Mouse (Mus musculus) neural tube, embryonic 11.5 days (tissue): ENCODE data around the gene F7. TPM values are rescaled to one million over a fixed set of nuclear protein-coding genes. Genes with fewer than 3 reads are reported as not detected.

ENCODE experiments used
- ATAC-seq: fragments of 200-750 bp; cut with Nextera tagmentation; 2 replicates; pipeline ENCODE4 v1.8.0; 2017; ENCODE audit warnings: moderate number of reproducible peaks, mild to moderate bottlenecking, moderate TSS enrichment, moderate library complexity; ENCODE audit not compliant: insufficient read depth, low FRiP score, low TSS enrichment
- DNase-seq: peaks from one replicate; pipeline ENCODE4 v3.0.0-alpha.2; 2015; ENCODE audit warnings: low spot score
- H3K27ac ChIP-seq: fragments of 300-500 bp; sonication (generic); 2 replicates; pipeline ENCODE4 v1.5.1; 2014; ENCODE audit warnings: low read depth, mild to moderate bottlenecking, low read length
- H3K27me3 ChIP-seq: fragments of 300-500 bp; sonication (generic); 2 replicates; pipeline ENCODE4 v1.6.1; 2014; ENCODE audit warnings: mild to moderate bottlenecking, low read length, mixed read lengths; ENCODE audit not compliant: control insufficient read depth, insufficient read depth
- H3K36me3 ChIP-seq: fragments of 300-500 bp; sonication (generic); 2 replicates; pipeline ENCODE4 v1.6.1; 2014; ENCODE audit warnings: mild to moderate bottlenecking, low read length, moderate library complexity, mixed read lengths; ENCODE audit not compliant: control insufficient read depth, insufficient read depth
- H3K4me1 ChIP-seq: fragments of 300-500 bp; sonication (generic); 2 replicates; pipeline ENCODE4 v1.6.1; 2014; ENCODE audit warnings: low read length, mixed read lengths; ENCODE audit not compliant: control insufficient read depth, insufficient read depth
- H3K4me2 ChIP-seq: fragments of 300-500 bp; sonication (generic); 2 replicates; pipeline ENCODE4 v1.6.1; 2014; ENCODE audit warnings: low read depth, mild to moderate bottlenecking, moderate library complexity
- H3K4me3 ChIP-seq: fragments of 300-500 bp; sonication (generic); 2 replicates; pipeline ENCODE4 v1.5.1; 2014; ENCODE audit warnings: low read depth, low read length
- H3K9ac ChIP-seq: fragments of 300-500 bp; sonication (generic); 2 replicates; pipeline ENCODE4 v1.6.1; 2014; ENCODE audit warnings: mild to moderate bottlenecking, low read length
- H3K9me3 ChIP-seq: fragments of 300-500 bp; sonication (generic); 2 replicates; pipeline ENCODE4 v1.6.1; 2016; ENCODE audit warnings: low read length; ENCODE audit not compliant: control insufficient read depth
- WGBS: fragments of 180-500 bp; shearing (Covaris S2); extraction: QIAGEN DNeasy Blood & Tissue Kit; methylation state at CpG from one replicate; pipeline ENCODE4 v1.1.7; 2014; 5-methylcytosine and 5-hydroxymethylcytosine counted together
- polyA plus RNA-seq: library from polyadenylated mRNA; unstranded; fragments of >200 nt; fragmentation: Nextera tagmentation; extraction: Ambion mirVana; gene quantifications from 2 replicates; pipeline ENCODE4 v1.2.1, GENCODE M21; 2014

F7 gene
- polyA plus RNA-seq, 1 experiment from 2014 or later, result not detected

- Histone ChIP-seq H3K4me2 (no peak overlapping the region), H3K9ac (no peak overlapping the region), H3K36me3 (no peaks in the 10 kb centered on the region), H3K27ac (no peak overlapping the region), H3K4me3 (no peak overlapping the region), H3K4me1 (no peaks in the 10 kb centered on the region), H3K9me3 (no peaks in the 10 kb centered on the region), H3K27me3 (no peaks in the 10 kb centered on the region)
- 87% methylated on average over 6 of the region's 6 CpGs for WGBS
- no peak for ATAC-seq
- no peak for DNase-seq
Measured at GRCm38 (mm10) chr8:13039054-13039453, 13.2 kb downstream of the F7 start.

GRCm38 (mm10) chr8:13041459-13041858 lies 15.6 kb downstream of the F7 start:
- Histone ChIP-seq H3K4me3 (no peak overlapping the region), H3K27me3 (no peaks in the 10 kb centered on the region), H3K4me2 (no peak overlapping the region), H3K9ac (no peak overlapping the region), H3K4me1 (no peaks in the 10 kb centered on the region), H3K27ac (no peak overlapping the region), H3K36me3 (no peaks in the 10 kb centered on the region), H3K9me3 (no peaks in the 10 kb centered on the region)
- no peak for DNase-seq
- no peak for ATAC-seq
- 86% methylated on average over 4 of the region's 4 CpGs for WGBS

- H3K9me3 ChIP-seq, result no peaks in the 10 kb centered on the region
- no peak for DNase-seq
- no peak for ATAC-seq
- WGBS, result 66% methylated on average over 5 of the region's 5 CpGs
- H3K4me2 ChIP-seq, result no peak overlapping the region
- no peak overlapping the region for H3K27ac ChIP-seq
- H3K27me3 ChIP-seq, result no peaks in the 10 kb centered on the region
- no peak overlapping the region for H3K4me3 ChIP-seq
- H3K36me3 ChIP-seq, result no peaks in the 10 kb centered on the region
- no peaks in the 10 kb centered on the region for H3K4me1 ChIP-seq
- H3K9ac ChIP-seq, result no peak overlapping the region
Measured at GRCm38 (mm10) chr8:13047652-13048051, 21.8 kb downstream of the F7 start.

GRCm38 (mm10) chr8:13050550-13050949 lies 24.7 kb downstream of the F7 start:
- Histone ChIP-seq H3K36me3 (no peaks in the 10 kb centered on the region), H3K9me3 (no peaks in the 10 kb centered on the region), H3K9ac (no peak overlapping the region), H3K4me3 (no peak overlapping the region), H3K4me1 (no peaks in the 10 kb centered on the region), H3K27ac (no peak overlapping the region), H3K4me2 (no peak overlapping the region), H3K27me3 (no peaks in the 10 kb centered on the region)
- ATAC-seq (no peak), DNase-seq (no peak)
- WGBS, result 81% methylated on average over 10 of the region's 10 CpGs

- H3K4me3 ChIP-seq, result no peak overlapping the region
- no peaks in the 10 kb centered on the region for H3K4me1 ChIP-seq
- no peaks in the 10 kb centered on the region for H3K27me3 ChIP-seq
- H3K27ac ChIP-seq, result no peak overlapping the region
- no peaks in the 10 kb centered on the region for H3K36me3 ChIP-seq
- no peak overlapping the region for H3K4me2 ChIP-seq
- no peak for ATAC-seq
- H3K9me3 ChIP-seq, result no peaks in the 10 kb centered on the region
- no peak for DNase-seq
- no peak overlapping the region for H3K9ac ChIP-seq
- WGBS, result 90% methylated on average over 4 of the region's 4 CpGs
Measured at GRCm38 (mm10) chr8:13057351-13057750, 31.5 kb downstream of the F7 start.

- Histone ChIP-seq H3K4me3 (no peak within 1 kb of the TSS), H3K9ac (no peak within 1 kb of the TSS), H3K4me1 (no peaks in the 10 kb centered on the region), H3K27me3 (no peaks in the 10 kb centered on the region), H3K36me3 (no peaks in the 10 kb centered on the region), H3K27ac (no peak within 1 kb of the TSS), H3K4me2 (no peak within 1 kb of the TSS), H3K9me3 (no peaks in the 10 kb centered on the region)
- 81% methylated on average over 17 of the region's 17 CpGs for WGBS
- DNase-seq, result no peak
- no peak for ATAC-seq
Measured at GRCm38 (mm10) chr8:13060441-13061150, 34.8 kb downstream of the F7 start, which contains the start of gene Proz. Gene Proz (plus strand): TSS chr8:13060914.

GRCm38 (mm10) chr8:13063112-13063511 lies 37.3 kb downstream of the F7 start:
- no peak overlapping the region for H3K4me3 ChIP-seq
- H3K9ac ChIP-seq, result no peak overlapping the region
- ATAC-seq, result no peak
- H3K9me3 ChIP-seq, result no peaks in the 10 kb centered on the region
- no peaks in the 10 kb centered on the region for H3K27me3 ChIP-seq
- H3K4me1 ChIP-seq, result no peaks in the 10 kb centered on the region
- DNase-seq, result no peak
- no peak overlapping the region for H3K4me2 ChIP-seq
- H3K27ac ChIP-seq, result no peak overlapping the region
- H3K36me3 ChIP-seq, result no peaks in the 10 kb centered on the region
- 82% methylated on average over 16 of the region's 16 CpGs for WGBS

- no peak overlapping the region for H3K4me2 ChIP-seq
- peaks cover 2% of the 10 kb centered on the region; the same call in 1 of the 2 replicates for H3K36me3 ChIP-seq
- 97% methylated on average over 11 of the region's 11 CpGs for WGBS
- H3K9me3 ChIP-seq, result no peaks in the 10 kb centered on the region
- no peak overlapping the region for H3K27ac ChIP-seq
- no peak for ATAC-seq
- DNase-seq, result no peak
- no peaks in the 10 kb centered on the region for H3K27me3 ChIP-seq
- no peaks in the 10 kb centered on the region for H3K4me1 ChIP-seq
- no peak overlapping the region for H3K4me3 ChIP-seq
- H3K9ac ChIP-seq, result no peak overlapping the region
Measured at GRCm38 (mm10) chr8:13073255-13073654, 47.4 kb downstream of the F7 start.

- DNase-seq (no peak), ATAC-seq (no peak)
- no peaks in the 10 kb centered on the region for H3K27me3 ChIP-seq
- 92% methylated on average over 8 of the region's 8 CpGs for WGBS
- no peak overlapping the region for H3K4me3 ChIP-seq
- no peak overlapping the region; the same call in 1 of the 2 replicates for H3K9ac ChIP-seq
- no peaks in the 10 kb centered on the region for H3K4me1 ChIP-seq
- no peaks in the 10 kb centered on the region for H3K9me3 ChIP-seq
- no peak overlapping the region for H3K27ac ChIP-seq
- H3K4me2 ChIP-seq, result no peak overlapping the region
- H3K36me3 ChIP-seq, result peaks cover 6% of the 10 kb centered on the region
Measured at GRCm38 (mm10) chr8:13075044-13075443, 49.2 kb downstream of the F7 start.
